Mouse (Mus musculus): Measurements from ENCODE around the gene Prpf4b.
"Not testable (repeated sequence)": the region's sequence is repeated elsewhere in the genome, so short reads cannot be mapped to it uniquely, and the experiment has no call there.

Prpf4b gene

DNA sequence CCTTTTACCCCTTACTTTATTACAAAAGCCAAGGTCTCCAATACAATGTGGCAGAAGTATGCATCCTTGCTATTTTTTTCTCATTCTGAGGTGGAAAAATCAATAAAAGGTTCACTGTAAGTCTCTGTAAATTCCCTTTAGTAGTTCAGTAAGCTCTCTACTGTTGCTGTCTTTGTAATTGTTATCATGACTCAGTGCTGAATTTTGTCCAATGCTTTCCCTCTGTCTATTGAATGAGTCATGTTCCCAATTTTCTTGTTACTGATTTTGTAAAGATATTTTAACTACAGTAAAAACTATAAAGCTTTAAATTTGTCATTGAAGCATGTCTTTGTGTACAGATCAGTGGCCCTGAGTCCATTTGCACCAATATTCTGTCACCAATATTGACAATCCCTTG, 67.3 kb downstream of the Prpf4b start:
- DNase-seq = no peak

DNA sequence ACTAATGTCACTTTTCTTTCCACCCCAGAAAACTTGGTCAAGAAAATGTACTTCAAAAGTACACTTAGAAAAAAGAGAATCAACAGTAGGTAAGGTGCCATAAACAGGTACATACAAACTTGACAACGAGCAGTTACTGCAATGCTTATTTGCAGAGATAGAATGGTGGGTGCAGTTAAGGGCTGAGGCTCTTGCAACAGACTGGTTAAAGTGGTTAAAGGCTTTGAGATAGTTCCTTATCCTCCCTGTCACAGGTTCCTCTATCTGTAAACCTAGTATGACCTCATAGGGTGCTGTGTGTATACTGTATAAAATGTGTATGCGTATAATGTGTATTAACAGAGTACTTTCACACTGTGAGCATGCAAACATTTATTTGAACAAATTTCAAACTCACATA, 76.3 kb downstream of the Prpf4b start:
- not testable (repeated sequence) for DNase-seq

Measured in lung, adult 18-20 months (tissue).